Mouse (Mus musculus) right cerebral cortex, adult 2 months (tissue): ENCODE results near the gene Hoxc4.

Experiments used
- DNase-seq, 2 experiments: peaks; one replicate each; pipeline ENCODE4 v3.0.0; 2021 to 2022; ENCODE audit warnings: low spot score in 2 of 2

The Hoxc4 gene

DNA sequence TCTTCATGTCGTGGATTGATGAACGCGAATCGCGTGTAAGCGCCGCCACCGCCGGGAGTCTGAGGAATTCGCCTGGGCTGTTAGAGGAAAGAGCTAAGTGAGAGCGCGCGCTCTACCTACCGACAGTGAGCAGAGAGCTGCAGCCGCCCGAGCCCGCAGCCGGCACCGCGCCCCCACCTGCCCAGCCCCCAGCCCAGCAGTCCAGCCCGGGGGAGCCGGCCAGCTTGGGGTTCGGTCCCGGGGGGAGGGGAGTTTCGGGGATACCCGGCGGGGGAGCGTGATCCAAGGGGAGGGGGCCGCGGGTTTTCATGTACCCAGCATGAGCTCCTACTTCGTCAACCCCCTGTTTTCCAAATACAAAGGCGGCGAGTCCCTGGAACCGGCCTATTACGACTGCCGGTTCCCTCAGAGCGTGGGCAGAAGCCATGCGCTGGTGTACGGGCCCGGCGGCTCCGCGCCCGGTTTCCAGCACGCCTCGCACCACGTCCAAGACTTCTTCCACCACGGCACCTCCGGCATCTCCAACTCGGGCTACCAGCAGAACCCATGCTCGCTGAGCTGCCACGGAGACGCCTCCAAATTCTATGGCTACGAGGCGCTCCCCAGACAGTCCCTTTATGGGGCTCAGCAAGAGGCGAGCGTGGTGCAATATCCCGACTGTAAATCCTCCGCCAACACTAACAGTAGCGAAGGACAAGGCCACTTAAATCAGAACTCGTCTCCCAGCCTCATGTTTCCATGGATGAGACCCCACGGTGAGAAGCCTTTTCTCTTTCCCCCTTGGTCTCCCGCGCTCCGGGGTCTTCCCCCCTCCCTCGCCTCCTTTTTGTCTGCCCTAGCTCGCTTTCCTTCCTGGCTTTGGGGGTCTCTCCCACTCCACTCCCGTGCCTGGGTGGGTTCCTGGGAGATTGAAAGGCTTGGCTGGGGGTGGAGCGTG is 28.0 kb upstream of the Hoxc4 start, which contains the start of gene Hoxc8:
Gene Hoxc8, plus strand, starts transcription at position 147 of the 937 bp plus-strand sequence.
- DNase-seq = no peak

DNA sequence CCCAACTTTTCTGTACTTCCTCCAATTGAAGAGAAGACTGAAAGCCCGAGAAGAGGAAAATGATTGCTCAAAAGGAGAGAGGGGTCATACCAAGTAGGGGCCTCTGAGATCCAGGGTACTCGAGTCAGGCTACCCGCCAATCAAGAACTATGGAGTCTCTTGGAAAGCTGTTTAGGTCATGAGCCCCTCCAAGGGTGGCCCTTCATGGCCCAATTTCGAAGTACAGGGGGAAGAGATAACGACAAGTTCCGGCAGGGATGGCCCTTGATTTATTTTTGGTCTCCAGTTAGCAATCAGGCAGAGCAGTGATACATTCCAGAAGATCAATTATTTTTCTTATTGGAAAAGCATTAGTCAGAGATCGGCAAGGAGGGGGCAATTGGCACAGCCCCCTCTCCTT is 27.0 kb upstream of the Hoxc4 start:
- no peak for DNase-seq

DNA sequence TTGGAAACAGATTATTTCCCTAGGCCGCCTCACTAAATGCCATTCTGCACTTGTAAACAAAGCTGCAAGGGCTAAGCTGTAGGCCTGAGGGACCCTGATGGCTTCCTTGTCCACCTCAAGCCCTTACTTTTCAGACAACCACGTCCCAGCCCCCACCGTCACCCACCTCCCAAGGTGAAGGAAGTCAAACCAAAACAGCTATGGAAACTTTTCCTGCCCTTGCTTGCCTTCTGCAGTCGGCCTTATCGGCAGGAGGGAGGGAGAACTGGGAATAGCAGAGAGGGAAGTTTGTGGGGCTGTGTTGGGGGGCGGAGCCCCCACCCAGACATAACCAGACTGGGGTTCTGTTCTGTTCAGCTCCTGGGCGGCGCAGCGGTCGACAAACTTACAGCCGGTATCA is 26.5 kb upstream of the Hoxc4 start:
- DNase-seq = no peak

DNA sequence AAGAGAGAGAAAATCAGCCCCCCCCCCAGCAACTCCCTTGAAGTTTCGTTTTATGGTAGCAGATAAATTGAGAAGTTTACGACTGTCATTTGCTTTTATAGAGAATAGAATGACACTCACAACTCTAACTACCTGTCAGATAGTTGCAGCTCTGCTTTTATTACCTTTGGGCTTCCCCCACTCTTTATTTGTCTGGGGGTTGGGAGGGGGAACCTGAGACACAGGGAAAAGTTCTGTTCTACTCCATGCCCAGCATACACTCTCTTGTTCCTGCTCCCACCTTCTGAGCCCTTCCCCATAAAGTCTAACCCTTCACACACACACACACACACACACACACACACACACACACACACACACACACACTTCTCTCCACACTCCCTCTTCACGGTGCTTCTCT is 25.9 kb upstream of the Hoxc4 start:
- DNase-seq = no peak

DNA sequence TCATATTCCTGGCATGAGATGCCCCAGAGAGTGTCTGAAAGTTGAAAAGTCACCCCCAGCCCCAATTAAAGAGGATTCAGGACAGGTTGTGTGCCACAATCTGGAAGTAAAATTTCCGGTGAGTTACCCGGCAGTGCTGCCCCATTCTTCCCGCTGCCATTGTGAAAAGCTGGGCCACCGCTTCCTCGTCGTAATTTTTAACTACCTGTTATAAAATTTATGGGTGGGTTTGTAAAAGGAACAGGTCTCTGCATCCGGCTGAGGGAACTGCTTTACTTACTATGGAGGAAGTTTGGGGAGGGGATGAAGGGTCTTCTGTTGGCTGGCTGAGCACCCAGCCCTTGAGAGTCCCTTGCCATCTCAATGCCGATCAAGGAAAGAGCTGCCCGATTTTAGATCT is 22.2 kb upstream of the Hoxc4 start:
- no peak for DNase-seq

DNA sequence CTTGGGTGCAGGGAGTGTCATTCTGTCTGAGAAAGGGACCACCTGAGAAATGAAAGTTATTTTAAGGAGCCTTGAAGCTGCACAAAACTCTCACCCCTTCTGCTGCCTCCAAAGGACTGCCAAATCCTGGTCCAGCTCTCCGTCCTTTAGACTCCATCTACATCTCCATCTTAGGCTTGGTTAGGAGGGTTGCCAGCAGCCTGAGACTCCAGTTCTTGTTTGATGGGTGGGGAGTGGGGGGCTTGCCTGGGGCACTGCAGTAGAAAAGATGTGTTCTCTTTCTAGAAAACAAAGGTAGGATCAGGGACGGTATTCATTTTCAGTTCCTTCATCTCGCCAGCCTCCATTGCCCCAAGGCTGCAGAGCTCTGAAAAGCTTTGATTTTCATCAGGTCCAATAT is 21.3 kb upstream of the Hoxc4 start:
- DNase-seq = no peak

DNA sequence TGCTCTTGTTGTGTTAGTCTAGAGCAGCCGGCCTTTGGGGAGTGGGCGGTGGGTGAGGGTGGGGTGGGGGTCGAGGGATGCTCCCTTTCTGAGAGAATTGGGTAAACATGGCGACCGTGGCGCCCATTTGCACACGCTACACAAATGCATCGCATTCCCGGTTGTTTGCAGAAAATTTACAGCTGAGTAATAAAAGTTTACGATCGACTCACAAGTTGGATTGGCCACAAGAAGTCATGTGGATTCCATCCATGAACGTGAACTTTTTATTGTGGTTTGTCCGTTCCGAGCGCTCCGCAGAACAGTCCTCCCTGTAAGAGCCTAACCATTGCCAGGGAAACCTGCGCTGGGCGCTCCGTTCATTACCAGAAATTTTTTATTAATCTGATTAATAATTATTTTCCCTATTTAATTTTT is 20.8 kb upstream of the Hoxc4 start, which contains the start of gene Hoxc6:
Gene Hoxc6, plus strand, starts transcription at position 319 of the 417 bp plus-strand sequence.
- DNase-seq = no peak

DNA sequence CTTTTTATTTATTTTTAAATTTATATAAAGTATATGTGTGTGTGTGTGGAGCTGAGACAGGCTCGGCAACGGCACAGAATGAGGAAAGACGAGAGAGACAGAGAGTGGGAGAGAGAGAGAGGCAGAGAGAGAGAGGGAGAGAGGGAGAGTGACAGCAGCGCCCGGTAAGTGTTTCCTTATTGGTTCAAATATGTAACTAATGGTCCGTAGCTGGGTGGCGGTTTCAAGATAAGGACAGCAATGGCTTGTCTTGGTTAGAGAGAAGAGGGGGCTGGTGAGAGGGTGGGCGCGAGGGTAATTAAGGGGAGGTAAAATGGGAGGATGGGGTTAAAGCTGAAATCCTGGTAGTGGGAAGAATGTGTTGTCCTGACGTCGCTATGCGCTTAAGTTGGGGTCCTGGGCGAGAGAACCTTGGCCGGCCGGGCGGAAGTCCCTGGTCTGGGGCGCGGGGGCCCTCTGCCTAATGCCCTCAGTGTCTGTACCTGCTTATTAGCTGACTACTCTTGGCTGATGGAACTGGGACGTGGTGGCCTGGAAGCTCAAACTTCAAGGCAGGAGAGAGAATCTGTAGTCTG is 20.0 kb upstream of the Hoxc4 start:
- no peak for DNase-seq

DNA sequence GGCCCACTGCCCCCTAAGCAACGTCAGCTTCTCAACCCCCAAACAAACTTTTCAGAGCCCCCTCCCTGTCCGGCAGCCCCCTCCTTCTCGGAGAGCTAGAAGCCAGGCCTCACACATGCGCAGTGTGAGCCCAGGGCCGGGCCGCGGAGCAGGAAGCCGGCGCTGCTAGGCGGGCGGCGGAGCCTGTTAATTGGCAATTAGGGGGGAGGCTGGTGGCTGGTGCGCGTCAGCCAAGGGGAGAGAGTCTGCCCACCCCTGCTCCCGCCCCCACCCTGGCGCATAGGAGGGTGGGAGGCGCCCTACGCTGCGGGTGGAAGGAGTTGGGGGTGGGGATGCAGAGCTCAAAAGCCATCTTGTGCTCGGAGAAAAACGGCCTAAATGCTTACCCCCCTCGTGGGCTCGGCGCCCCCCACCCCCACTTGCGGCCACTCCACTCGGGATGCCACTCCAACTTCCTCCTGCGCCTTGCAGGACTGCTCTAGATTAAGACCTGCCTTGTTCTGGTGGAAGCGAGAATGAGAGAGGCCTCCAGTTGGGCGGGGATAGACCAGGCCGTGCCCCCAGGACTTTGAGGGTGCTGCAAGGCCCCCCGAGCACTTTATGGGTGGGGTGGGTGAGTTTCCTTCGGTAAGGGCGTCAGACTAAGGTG is 19.4 kb upstream of the Hoxc4 start:
- DNase-seq = no peak

DNA sequence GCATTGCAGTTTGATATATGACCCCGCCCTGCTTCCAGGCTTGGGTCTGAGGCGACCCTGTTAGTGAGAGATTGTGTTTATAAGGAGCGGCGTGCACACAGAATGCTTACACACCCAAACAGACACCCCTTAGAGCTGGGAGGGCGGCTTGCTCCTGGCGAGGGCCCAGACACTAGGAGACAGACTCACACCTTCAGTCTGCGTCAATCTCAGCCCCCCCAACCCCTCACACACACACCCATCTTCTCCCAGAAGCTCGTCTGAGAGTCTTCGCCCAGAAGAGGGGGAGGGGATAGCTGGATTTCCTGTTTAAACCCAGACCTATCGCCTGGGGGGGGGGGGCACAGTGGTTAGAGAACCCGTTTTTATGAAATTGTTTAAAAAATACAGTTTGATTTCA is 18.8 kb upstream of the Hoxc4 start:
- no peak for DNase-seq

DNA sequence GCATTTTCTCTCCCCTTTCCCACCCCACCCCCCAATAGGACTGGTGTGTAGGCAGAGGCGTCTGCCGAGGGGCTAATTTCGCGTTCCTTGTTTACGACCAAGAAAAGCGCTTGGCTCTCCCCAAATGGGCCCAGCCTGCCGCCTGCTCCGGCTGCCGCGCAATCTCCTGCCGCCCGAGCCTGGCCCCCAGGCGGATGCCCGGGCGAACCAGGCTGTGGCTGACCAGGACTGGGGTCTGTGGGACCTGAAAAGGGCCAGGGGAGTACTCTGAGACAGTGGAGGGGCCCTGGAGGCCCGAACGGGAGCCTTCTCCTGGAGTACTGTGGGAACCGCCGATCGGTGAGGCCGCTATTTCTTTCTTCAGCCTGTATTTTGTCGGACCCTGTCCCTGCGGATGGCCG is 18.2 kb upstream of the Hoxc4 start:
- DNase-seq = no peak

DNA sequence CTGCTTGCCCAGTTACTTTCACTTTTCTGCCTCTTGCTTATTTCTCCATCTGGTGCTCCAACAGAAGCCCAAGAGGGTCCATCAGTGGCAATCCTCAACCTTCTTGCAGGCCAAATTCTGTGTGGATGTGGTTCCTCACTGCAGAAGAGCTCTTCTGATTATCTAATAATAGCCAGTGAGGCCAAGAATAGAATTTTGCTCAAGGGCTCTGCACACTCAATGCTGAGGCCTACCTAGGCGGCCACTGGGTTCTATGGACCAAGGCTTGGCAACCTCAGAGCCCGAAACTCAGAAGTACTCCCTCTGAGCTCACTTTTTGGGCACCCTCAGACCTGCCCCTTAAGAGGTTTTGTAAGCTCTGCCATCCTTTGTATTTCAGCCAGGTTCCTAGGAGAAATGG is 17.4 kb upstream of the Hoxc4 start:
- DNase-seq = no peak

DNA sequence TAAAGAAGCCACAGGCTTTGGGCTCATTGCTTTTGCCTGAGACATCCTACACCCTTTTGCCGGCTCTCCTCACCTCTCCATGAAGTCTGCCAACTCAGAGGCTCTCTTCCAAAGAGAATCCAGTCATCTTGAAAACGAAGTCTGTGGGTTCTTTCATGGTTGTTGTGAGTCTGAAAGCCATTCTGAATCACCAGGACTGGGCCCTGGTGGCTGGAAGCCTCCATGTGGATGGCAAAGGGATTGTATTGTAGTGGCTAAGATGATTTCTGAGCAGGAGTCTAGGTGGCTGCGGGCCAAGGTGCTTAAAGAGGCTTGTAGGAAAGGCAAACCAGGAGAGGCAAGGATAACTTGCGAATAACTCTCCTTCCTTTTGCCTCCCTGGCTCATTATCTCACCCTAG is 16.6 kb upstream of the Hoxc4 start:
- no peak for DNase-seq

DNA sequence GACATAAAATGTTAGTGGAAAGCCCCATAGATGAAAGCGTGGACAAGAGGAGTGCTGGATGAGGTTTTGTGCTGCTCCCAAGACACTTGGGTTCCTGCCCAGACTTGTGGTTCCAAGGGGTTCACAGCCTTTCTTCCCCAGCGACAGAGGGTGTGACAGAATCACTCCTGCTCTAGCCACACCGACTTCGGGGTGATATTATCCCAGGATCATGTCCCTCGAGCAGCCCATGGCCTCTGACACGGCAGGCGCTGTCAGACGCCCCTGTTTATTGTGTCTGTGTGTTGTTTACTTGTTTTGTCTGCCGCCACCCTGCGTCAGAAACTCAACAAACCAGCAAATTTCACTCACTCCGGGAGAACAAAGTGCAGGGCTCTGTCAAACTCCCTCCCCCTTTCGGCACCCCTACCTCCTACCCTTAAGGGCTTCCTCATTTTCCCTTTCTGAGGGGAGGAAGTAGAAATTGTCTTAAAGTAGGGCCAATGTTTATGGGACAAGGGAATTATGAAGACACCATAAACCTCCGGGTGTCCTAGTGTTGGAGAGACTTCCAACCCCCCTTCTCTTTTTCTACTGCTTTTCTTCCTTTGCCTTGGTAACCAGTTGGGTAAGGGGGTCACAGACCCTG is 15.8 kb upstream of the Hoxc4 start:
- DNase-seq = no peak

DNA sequence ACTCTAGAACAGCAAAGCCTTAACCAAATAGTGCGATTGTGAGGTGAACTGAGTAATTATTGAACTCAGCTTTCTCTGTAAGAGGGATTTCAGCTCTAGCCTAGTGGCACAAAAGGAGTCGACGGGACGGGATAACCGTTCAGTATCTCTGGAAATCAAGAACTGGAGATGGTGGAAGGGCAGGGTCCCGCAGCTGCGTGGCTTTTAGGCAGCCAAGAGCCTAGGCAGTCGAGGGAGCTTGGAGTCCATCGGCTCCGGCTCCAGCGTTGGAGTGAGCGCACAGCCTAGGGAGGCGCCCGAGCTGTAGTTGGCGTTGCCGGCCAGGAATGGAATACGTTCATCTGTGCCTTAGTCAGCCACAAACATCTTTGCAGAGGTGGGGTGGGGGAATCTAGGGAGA is 13.4 kb upstream of the Hoxc4 start:
- DNase-seq = no peak

DNA sequence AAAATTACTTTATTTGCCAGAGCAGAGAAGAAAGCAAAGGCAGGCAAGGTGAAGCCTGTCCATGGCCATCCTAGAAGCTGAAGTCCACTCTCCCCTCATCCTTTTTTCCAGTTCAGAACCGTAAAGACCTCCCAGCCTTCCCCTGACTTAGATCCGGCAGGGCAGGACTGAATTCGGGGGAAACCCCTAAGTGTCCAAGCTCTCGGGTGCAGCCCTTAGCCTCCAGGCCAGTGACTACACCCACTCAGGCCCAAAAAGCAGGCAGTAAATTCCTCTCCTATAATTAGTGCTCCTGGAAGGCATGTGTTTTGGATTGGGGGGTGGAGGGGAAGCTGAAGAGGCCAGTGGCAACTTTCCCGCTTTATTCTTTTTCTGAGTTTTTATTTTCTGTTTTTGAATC is 12.9 kb upstream of the Hoxc4 start:
- no peak for DNase-seq

DNA sequence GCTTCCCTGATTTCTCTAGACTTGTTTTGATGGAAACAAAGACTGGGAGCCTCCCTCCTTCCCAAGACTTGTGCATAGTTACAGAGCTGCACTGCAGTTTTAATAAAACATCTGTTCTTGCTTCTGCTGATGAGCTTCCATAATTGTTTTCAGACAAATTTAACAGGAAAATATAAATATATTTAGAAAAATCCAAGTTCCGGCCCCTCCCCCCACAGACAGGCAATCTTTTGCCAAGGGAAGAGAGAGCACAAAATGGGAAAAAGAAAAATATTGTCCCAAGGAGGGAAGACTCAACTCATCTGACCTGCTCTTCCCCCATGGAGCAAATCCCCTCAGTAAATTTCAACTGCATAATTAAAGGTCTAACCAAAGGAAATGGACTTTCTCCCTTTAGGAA is 12.4 kb upstream of the Hoxc4 start:
- no peak for DNase-seq

DNA sequence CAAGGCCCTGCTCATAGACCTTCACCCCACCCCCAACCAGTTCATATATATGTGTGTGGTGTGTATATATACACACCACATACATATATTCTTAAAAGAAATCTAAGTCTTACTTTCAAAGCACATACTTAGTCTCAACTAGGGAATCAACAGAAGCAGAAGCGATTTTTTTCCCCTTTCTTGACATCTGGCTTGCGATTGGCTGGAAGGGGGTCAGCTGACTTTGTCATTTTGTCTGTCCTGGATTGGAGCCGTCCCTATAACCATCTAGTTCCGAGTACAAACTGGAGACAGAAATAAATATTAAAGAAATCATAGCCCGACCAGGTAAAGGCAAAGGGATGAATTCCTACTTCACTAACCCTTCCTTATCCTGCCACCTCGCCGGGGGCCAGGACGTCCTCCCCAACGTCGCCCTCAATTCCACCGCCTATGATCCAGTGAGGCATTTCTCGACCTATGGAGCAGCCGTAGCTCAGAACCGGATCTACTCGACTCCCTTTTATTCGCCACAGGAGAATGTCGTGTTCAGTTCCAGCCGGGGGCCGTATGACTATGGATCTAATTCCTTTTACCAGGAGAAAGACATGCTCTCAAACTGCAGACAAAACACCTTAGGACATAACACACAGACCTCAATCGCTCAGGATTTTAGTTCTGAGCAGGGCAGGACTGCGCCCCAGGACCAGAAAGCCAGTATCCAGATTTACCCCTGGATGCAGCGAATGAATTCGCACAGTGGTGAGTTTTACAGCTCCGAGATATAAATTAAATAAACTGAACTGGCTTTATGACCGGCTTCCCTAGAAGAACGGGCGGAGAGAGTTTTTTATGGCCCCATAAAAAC is 9.2 kb upstream of the Hoxc4 start:
- DNase-seq = no peak

DNA sequence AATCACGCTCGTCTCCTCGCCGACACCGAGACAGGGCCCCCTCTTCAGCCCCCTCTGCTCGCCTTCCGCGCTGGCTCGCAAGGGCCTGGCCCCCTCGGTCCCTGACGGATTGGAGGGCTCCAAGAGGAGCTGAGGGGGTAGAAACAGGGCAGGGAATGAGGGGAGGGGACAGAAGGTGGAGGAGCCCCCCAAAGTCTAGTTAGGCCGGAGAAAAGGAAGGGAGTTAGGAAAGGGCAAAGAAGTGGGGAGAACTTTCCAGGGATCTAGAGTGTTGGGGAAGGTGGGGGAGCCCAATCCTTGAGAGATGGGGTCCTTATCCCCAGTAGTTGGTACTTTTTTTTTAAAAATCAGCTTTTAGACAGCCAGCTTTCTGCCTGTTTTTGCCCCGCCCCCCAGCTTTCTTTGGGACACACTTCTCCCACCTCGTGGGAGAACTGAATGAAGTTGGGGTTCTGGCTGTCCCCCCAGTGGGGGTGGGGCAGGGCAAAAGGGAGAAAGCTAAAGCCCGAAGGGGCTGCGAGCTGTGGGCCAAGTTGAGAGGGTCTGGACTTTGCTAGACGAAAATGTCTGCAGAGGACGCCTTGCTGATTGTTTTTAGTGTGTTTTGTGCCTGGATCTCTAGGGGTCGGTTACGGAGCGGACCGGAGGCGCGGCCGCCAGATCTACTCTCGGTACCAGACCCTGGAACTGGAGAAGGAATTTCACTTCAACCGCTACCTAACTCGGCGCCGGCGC is 8.5 kb upstream of the Hoxc4 start:
- no peak for DNase-seq

DNA sequence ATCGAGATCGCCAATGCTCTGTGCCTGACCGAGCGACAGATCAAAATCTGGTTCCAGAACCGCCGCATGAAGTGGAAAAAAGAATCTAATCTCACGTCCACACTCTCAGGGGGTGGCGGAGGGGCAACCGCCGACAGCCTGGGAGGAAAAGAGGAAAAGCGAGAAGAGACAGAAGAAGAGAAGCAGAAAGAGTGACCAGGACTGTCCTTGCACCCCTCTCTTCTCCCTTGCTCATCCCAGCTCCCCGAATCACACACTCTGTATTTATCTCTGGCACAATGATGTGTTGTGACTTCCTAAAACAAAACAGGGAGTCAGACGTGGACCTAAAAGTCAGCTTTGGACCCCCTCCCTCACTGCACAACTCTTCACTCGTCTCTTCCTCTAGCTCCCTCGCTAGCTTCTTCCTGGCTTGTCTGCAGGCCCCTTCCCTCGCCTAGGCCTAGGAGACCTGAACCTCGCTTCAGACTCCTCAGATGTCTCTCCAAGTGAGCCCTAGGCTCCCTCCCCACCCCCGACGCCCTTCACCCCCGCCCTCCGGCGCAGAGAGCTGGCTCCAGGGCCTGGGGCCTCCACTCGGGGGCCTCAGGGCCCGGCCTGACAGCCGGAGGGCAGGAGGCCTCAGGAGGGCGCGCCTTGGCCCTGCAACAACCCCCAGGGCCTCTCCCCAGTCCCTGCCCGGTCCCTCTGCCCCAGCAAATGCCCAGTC is 7.7 kb upstream of the Hoxc4 start:
- no peak for DNase-seq
